Mouse (Mus musculus) embryonic fibroblast, embryonic 13.5 days (primary cell): ENCODE results near the gene Hist1h3a. TPM values are rescaled to one million over a fixed set of nuclear protein-coding genes. Genes with fewer than 3 reads are reported as not detected.
"Not testable (repeated sequence)": the region's sequence is repeated elsewhere in the genome, so short reads cannot be mapped to it uniquely, and the experiment has no call there.

Source experiments
- H3K27ac ChIP-seq: 2 replicates; pipeline ENCODE4 v1.5.1; 2012; ENCODE audit warnings: low read length, control low read depth, inconsistent platforms; ENCODE audit not compliant: insufficient read depth
- H3K4me1 ChIP-seq: 2 replicates; pipeline ENCODE4 v1.6.1; 2011; ENCODE audit warnings: low read length; ENCODE audit not compliant: control insufficient read depth, insufficient read depth
- H3K4me3 ChIP-seq: 2 replicates; pipeline ENCODE4 v1.5.1; 2011; ENCODE audit warnings: mild to moderate bottlenecking, control low read depth, low read length; ENCODE audit not compliant: insufficient read depth
- CTCF ChIP-seq: IDR thresholded peaks from 2 replicates; pipeline ENCODE4 v1.5.1; 2011; ENCODE audit warnings: mild to moderate bottlenecking, control low read depth, low read length, moderate library complexity, borderline replicate concordance; ENCODE audit not compliant: insufficient read depth
- POLR2A ChIP-seq: IDR thresholded peaks from 2 replicates; pipeline ENCODE4 v1.6.1; 2011; ENCODE audit warnings: low read depth, mild to moderate bottlenecking, control low read depth, low read length, moderate library complexity
- polyA plus RNA-seq: library from polyadenylated mRNA; stranded (reverse); fragments of >200 nt; gene quantifications from 2 replicates; pipeline ENCODE4 v1.2.4, GENCODE M21; 2011; ENCODE audit warnings: low read depth; ENCODE audit not compliant: missing spikeins, insufficient read length

Gene Hist1h3a
- polyA plus RNA-seq, 1 experiment: 5.5 TPM

DNA sequence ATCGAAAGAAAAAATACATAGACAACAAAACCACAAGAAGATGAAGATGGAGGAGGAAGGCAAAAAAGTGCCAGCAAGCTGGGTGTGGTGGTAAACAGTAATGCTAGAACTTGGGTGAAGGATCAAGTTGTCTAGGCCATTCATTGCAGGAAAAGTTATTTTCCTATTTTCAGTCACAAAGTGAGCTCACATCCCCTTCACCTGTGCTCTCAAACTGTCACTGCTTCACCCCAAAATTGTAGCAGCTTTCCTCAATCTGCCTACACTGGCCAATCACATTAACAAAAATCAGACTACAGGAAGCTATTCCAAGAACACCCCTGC, 2.3 kb downstream of the Hist1h3a start:
- TF ChIP-seq CTCF: no peak
- peak overlapping the region; percentile 87 for H3K27ac ChIP-seq
- no peaks in the 10 kb centered on the region for H3K4me1 ChIP-seq
- H3K4me3 ChIP-seq: peak overlapping the region; percentile 49; the same call in 1 of the 2 replicates

DNA sequence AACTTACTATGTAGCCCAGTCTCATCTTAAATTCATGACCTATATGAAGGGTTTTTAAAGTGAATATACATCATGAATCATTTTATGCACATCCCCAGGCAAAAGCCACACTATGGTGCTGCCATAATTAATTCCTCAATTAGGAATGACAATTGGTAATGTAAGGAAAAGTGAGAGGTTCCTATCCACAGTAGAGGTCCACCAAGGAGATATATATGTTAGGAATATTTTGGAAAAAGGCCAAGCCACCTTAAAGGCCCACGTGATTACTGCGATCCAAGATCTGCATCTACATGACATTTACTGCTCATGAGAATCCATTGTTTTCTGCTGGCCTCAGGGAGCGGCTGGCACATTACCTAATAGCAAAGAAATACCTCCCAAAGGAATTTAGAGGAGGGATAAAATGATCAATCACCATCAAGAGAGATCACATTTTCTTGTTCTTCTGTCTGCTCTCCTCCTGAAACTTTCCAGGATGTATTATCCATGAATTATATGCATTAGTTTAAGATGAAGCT, 2.9 kb downstream of the Hist1h3a start:
- H3K4me3 ChIP-seq: no peak overlapping the region
- no peaks in the 10 kb centered on the region for H3K4me1 ChIP-seq
- TF ChIP-seq POLR2A: no peak
- no peak for TF ChIP-seq CTCF
- H3K27ac ChIP-seq: no peak overlapping the region

DNA sequence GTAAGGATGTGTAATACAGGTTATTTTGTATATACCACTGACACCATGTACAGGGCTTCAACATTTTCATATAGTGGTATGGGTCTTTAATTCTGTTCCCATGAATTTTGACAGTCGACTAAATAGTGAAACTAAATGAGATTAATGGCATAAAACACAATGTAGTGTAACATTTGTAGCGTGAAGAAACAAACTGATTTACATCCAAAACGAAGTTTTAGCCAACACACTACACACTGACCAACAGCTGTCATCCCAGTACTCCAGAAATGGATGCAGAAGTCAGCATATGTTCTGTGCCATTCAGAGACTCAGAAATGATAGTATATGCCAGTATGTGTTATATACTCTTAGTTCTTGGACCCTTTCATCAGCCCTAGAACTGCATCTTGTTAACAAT, 4.3 kb downstream of the Hist1h3a start:
- Histone ChIP-seq H3K27ac (no peak overlapping the region), H3K4me3 (no peak overlapping the region), H3K4me1 (no peaks in the 10 kb centered on the region)
- TF ChIP-seq POLR2A (0 out of 2 replicates have a peak, but pooled peaks have one; percentile 28), CTCF (no peak)

DNA sequence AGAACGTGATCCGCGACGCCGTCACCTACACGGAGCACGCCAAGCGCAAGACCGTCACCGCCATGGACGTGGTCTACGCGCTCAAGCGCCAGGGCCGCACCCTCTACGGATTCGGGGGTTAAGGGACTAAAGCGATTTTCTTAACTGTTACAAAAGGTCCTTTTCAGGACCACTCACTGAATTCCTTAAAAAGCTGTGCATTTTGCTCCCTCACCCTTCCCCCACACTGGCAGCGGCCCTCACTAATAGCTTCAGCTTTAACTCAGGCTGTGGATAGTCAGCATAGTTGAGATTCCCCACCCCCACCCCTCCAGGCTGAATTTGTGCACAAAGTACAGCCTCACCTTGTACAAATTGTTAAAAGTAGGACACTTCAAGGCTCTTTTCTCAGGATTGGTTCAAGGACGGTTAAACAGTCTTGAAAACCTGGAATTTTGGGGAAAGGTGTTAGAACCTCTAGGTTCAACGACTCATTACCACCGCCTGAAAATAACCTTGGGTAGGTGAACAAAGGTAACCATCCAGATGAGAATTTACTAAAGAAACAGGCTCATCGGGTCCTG, 4.9 kb downstream of the Hist1h3a start:
- peak overlapping the region; percentile 82 for H3K27ac ChIP-seq
- no peak for TF ChIP-seq CTCF
- peak; percentile 72; the same call in 1 of the 2 replicates for TF ChIP-seq POLR2A
- peak overlapping the region; percentile 34 for H3K4me3 ChIP-seq
- no peaks in the 10 kb centered on the region for H3K4me1 ChIP-seq

DNA sequence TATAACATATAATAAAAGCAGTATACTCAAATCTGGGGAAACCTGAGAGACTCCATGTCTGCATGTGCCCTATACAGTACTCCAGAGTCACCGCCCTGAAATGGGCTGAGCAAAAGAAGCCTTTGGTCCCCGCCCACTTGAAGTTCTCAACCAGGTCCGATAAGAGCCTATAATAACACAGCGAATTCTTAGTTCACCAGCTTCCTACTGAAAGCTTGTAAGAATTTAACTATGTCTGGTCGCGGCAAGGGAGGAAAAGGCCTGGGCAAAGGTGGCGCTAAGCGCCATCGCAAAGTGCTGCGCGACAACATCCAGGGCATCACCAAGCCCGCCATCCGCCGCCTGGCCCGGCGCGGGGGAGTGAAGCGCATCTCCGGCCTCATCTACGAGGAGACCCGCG, 5.4 kb downstream of the Hist1h3a start, which contains the start of gene Hist1h4b:
Gene Hist1h4b (plus strand): TSS at position 224 of the 400 bp plus-strand sequence.
- H3K27ac ChIP-seq: peak within 1 kb of the TSS; percentile 82
- no peaks in the 10 kb centered on the region for H3K4me1 ChIP-seq
- TF ChIP-seq CTCF: no peak
- peak; percentile 97 for TF ChIP-seq POLR2A
- peak within 1 kb of the TSS; percentile 34 for H3K4me3 ChIP-seq

DNA sequence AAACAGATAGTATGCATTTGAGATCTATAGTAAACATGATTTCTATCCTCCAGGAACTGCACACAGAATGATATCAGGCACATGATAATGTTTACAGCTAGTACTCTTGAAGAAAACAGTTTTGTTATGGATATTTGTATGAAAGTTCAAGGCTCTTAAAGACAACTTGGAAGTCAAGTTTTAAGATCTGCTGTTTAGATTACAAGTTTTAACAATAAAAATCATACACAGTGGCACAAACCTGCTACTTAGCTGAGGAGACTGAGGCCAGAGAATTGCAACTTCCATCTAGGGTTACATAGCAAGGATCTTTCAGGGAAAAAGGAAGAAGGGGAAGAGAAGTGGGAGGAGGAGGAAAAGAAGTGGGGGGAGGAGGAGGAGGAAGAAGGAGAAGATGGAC, 7.2 kb downstream of the Hist1h3a start:
- TF ChIP-seq CTCF (no peak), POLR2A (no peak)
- Histone ChIP-seq H3K27ac (no peak overlapping the region), H3K4me3 (no peak overlapping the region), H3K4me1 (peaks cover under 1% of the 10 kb centered on the region; the same call in 1 of the 2 replicates)

DNA sequence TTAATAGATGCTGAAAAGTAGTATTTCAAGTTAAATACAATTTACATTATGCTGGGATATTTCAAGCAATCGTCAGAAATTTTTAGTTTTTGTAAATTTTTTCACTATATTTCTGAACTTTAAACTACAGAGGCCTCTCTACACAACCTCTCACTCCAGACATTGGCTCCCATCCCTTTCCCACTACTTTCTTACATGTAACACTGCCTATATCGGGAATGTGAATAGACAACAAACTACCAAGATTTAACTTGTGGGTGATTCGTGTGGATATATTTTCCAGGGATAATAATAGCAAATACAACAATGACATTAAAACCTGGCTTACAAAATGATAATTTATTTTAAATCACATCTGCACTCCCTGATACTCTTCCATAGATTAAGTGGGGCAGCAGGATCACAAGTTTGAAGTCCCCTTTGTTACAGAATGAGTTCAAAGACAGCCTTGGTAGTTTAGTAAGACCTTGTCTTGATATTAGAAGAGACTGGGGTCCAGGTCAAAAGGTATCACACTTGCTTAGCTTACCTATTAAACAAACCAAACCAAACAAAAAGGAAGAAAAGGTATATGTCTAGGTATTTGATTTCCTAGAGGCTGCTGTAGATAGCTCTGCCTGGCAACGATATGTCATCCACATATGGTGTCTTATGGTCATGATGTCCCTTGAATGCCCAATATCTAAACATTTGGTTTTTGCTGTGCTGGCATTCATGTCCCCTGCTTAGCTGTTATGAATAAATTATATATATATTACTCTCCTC, 8.7 kb downstream of the Hist1h3a start:
- H3K4me3 ChIP-seq: no peak overlapping the region
- TF ChIP-seq POLR2A (no peak), CTCF (no peak)

DNA sequence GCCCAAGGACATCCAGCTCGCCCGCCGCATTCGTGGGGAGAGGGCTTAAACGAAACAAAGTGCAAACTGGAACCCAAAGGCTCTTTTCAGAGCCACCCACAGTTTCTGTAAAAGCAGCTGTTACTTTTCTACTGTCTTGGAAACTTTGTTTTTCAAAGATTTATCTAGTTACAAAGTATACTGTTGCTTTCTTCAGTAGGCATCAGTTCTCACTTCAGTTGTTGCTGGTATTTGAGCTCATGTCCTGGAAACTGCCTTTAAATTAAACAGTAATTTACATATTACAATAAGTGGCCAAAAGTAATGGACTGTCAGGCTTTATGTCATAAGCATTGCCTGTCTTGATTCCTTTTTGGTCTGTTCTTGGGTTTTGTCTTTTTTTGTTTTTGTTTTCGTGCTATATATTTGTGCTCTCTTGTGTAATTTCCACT, 9.4 kb downstream of the Hist1h3a start:
- H3K27ac ChIP-seq: peak overlapping the region; percentile 69
- H3K4me1 ChIP-seq: peaks cover 6% of the 10 kb centered on the region
- peak overlapping the region; percentile 37 for H3K4me3 ChIP-seq
- no peak for TF ChIP-seq CTCF
- no peak for TF ChIP-seq POLR2A

More for the DNA sequence above, 8.7 kb downstream of the Hist1h3a start:
- H3K27ac ChIP-seq: no peak overlapping the region
- peaks cover 6% of the 10 kb centered on the region for H3K4me1 ChIP-seq

DNA sequence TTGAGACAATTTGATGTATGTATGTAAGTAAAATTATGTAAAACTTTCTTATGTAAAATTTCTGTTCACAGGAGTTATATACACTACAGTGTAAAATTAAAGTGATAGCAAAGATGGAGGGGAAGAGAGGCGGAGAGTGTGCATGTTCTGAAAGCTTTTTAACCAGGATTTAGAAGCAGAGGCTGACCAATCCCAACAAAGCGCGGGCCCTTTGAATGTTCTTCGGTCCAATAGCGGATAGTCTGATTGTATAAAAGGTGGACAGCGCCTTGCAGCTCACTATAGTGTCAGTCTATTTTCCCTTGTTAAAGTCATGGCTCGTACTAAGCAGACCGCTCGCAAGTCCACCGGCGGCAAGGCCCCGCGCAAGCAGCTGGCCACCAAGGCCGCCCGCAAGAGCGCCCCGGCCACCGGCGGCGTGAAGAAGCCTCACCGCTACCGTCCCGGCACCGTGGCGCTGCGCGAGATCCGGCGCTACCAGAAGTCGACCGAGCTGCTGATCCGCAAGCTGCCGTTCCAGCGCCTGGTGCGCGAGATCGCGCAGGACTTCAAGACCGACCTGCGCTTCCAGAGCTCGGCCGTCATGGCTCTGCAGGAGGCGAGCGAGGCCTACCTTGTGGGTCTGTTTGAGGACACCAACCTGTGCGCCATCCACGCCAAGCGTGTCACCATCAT, 10.0 kb downstream of the Hist1h3a start, which contains the start of gene Hist1h3b:
Gene Hist1h3b (plus strand): TSS at position 201 of the 675 bp plus-strand sequence.
- Histone ChIP-seq H3K27ac (peak within 1 kb of the TSS; percentile 87), H3K4me3 (peak within 1 kb of the TSS; percentile 37)
- H3K4me1 ChIP-seq: not testable (repeated sequence)
- TF ChIP-seq POLR2A: peak; percentile 82

DNA sequence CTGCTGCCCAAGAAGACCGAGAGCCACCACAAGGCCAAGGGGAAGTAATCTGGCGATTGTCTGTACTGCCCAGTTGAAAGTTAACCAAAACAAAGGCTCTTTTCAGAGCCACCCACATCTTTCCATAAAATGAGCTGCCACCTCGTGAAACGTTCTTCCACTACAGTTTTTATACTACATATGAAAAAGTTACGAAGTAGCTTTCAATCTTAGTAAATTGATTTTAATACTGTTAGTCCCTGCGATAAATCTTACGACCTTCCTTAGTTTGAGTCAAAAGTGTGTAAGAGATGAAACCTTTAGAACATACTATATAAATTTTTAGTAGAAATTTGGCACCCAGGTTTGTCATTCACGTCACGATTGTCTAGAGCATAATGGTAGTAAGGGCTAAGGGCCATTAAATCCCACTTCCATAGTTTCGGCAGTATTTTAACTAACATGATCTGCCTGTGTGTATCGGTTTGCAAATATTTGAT, 10.7 kb downstream of the Hist1h3a start:
- TF ChIP-seq POLR2A: no peak; the same call in 1 of the 2 replicates
- TF ChIP-seq CTCF: no peak
- peak overlapping the region; percentile 87 for H3K27ac ChIP-seq
- peak overlapping the region; percentile 36 for H3K4me3 ChIP-seq
- peaks cover 6% of the 10 kb centered on the region for H3K4me1 ChIP-seq
